Mouse (Mus musculus) splenic B cell, adult 2 months (primary cell): ENCODE measurements around the gene Rsf1.

Experiments
- DNase-seq: peaks from one replicate; pipeline ENCODE4 v3.0.0-alpha.2; 2011; ENCODE audit warnings: low read depth, low spot score
- H3K27me3 ChIP-seq: 2 replicates; pipeline ENCODE4 v1.6.1; 2012; ENCODE audit warnings: mild to moderate bottlenecking, low read length, moderate library complexity, mixed read lengths; ENCODE audit not compliant: control insufficient read depth, poor library complexity, insufficient read depth, severe bottlenecking
- H3K36me3 ChIP-seq: 2 replicates; pipeline ENCODE4 v1.6.1; 2012; ENCODE audit warnings: mild to moderate bottlenecking, low read length, moderate library complexity, mixed read lengths; ENCODE audit not compliant: control insufficient read depth, poor library complexity, insufficient read depth, severe bottlenecking

The Rsf1 gene

GRCm38 (mm10) chr7:97579067-97579975 is at the start of gene Rsf1, which contains the start of gene Aamdc:
Gene Rsf1, plus strand, starts transcription at chr7:97579889.
Gene Aamdc, minus strand, starts transcription at chr7:97579497.
- peak; percentile 95 for DNase-seq
- H3K36me3 ChIP-seq = no peaks in the 10 kb centered on the region
- no peaks in the 10 kb centered on the region for H3K27me3 ChIP-seq

GRCm38 (mm10) chr7:97535531-97535930 is 44.2 kb upstream of the Rsf1 start:
- Histone ChIP-seq H3K36me3 (peaks cover 10% of the 10 kb centered on the region), H3K27me3 (no peaks in the 10 kb centered on the region)
- no peak for DNase-seq

- DNase-seq = no peak
- Histone ChIP-seq H3K27me3 (no peaks in the 10 kb centered on the region), H3K36me3 (peaks cover 9% of the 10 kb centered on the region)
Observed at GRCm38 (mm10) chr7:97536571-97536970, 43.1 kb upstream of the Rsf1 start.

GRCm38 (mm10) chr7:97546462-97546861 is 33.2 kb upstream of the Rsf1 start:
- Histone ChIP-seq H3K27me3 (no peaks in the 10 kb centered on the region), H3K36me3 (peaks cover 3% of the 10 kb centered on the region)
- no peak for DNase-seq

- H3K36me3 ChIP-seq = no peaks in the 10 kb centered on the region
- no peaks in the 10 kb centered on the region for H3K27me3 ChIP-seq
Observed at GRCm38 (mm10) chr7:97549301-97549700, 30.4 kb upstream of the Rsf1 start.

GRCm38 (mm10) chr7:97550673-97551072 is 29.0 kb upstream of the Rsf1 start:
- H3K36me3 ChIP-seq = no peaks in the 10 kb centered on the region
- no peak for DNase-seq
- no peaks in the 10 kb centered on the region for H3K27me3 ChIP-seq

More at GRCm38 (mm10) chr7:97549301-97549700, 30.4 kb upstream of the Rsf1 start:
- no peak for DNase-seq

- peak; percentile 15 for DNase-seq
- Histone ChIP-seq H3K36me3 (no peaks in the 10 kb centered on the region), H3K27me3 (no peaks in the 10 kb centered on the region)
Observed at GRCm38 (mm10) chr7:97563576-97563975, 16.1 kb upstream of the Rsf1 start.

GRCm38 (mm10) chr7:97569372-97569771 is 10.3 kb upstream of the Rsf1 start:
- no peak for DNase-seq
- H3K36me3 ChIP-seq = no peaks in the 10 kb centered on the region; the same call in 1 of the 2 replicates
- no peaks in the 10 kb centered on the region for H3K27me3 ChIP-seq

GRCm38 (mm10) chr7:97570389-97570788 is 9.3 kb upstream of the Rsf1 start:
- peak; percentile 45 for DNase-seq
- no peaks in the 10 kb centered on the region; the same call in 1 of the 2 replicates for H3K36me3 ChIP-seq
- H3K27me3 ChIP-seq = no peaks in the 10 kb centered on the region

- Histone ChIP-seq H3K27me3 (no peaks in the 10 kb centered on the region), H3K36me3 (no peaks in the 10 kb centered on the region; the same call in 1 of the 2 replicates)
- peak; percentile 17 for DNase-seq
Observed at GRCm38 (mm10) chr7:97578361-97579066, 1.2 kb upstream of the Rsf1 start.

- H3K27me3 ChIP-seq = no peaks in the 10 kb centered on the region
- peak; percentile 44 for DNase-seq
- H3K36me3 ChIP-seq = no peaks in the 10 kb centered on the region
Observed at GRCm38 (mm10) chr7:97579976-97580842, 520 bp downstream of the Rsf1 start.

GRCm38 (mm10) chr7:97580843-97581214 is 1.1 kb downstream of the Rsf1 start:
- H3K36me3 ChIP-seq = no peaks in the 10 kb centered on the region
- no peaks in the 10 kb centered on the region for H3K27me3 ChIP-seq
- DNase-seq = peak; percentile 89

- Histone ChIP-seq H3K36me3 (no peaks in the 10 kb centered on the region), H3K27me3 (no peaks in the 10 kb centered on the region)
- no peak for DNase-seq
Observed at GRCm38 (mm10) chr7:97588506-97588905, 8.8 kb downstream of the Rsf1 start.

- DNase-seq = no peak
- Histone ChIP-seq H3K27me3 (no peaks in the 10 kb centered on the region), H3K36me3 (no peaks in the 10 kb centered on the region)
Observed at GRCm38 (mm10) chr7:97590488-97590887, 10.8 kb downstream of the Rsf1 start.
